Mouse (Mus musculus) heart, adult 2 months (tissue): ENCODE measurements around the gene Stkld1. TPM values are rescaled to one million over a fixed set of nuclear protein-coding genes. Genes with fewer than 3 reads are reported as not detected.

Source experiments
- DNase-seq, 2 experiments: peaks; one replicate each; pipeline ENCODE4 v3.0.0; 2021
- H3K27ac ChIP-seq: fragments of 200-600 bp; 2 replicates; pipeline ENCODE4 v1.8.1; 2022
- H3K27me3 ChIP-seq: fragments of 200-500 bp; 2 replicates; pipeline ENCODE4 v1.6.1; 2012; ENCODE audit warnings: mild to moderate bottlenecking, low read length, inconsistent platforms, mixed read lengths; ENCODE audit not compliant: control insufficient read depth, insufficient read depth
- H3K36me3 ChIP-seq: fragments of 200-500 bp; 2 replicates; pipeline ENCODE4 v1.6.1; 2012; ENCODE audit warnings: low read length, inconsistent platforms; ENCODE audit not compliant: control insufficient read depth, insufficient read depth
- H3K4me1 ChIP-seq: fragments of 200-500 bp; 2 replicates; pipeline ENCODE4 v1.6.1; 2011; ENCODE audit warnings: low read length; ENCODE audit not compliant: control insufficient read depth, insufficient read depth
- H3K4me3 ChIP-seq: fragments of 200-600 bp; 2 replicates; pipeline ENCODE4 v1.8.1; 2022
- H3K79me2 ChIP-seq: fragments of 200-500 bp; replicated peaks from 2 replicates; pipeline ENCODE4 v1.6.1; 2012; ENCODE audit warnings: mild to moderate bottlenecking, inconsistent platforms, low read length, moderate library complexity, mixed read lengths; ENCODE audit not compliant: control insufficient read depth, insufficient read depth
- H3K9ac ChIP-seq: fragments of 200-500 bp; 2 replicates; pipeline ENCODE4 v1.6.1; 2012; ENCODE audit warnings: low read depth, mild to moderate bottlenecking, control low read depth, inconsistent platforms, low read length, mixed read lengths
- CTCF ChIP-seq: fragments of 200-600 bp; IDR thresholded peaks from 2 replicates; pipeline ENCODE4 v1.8.1; 2022; ENCODE audit warnings: antibody characterized with exemption, mild to moderate bottlenecking, moderate library complexity
- EP300 ChIP-seq: fragments of 200-500 bp; IDR thresholded peaks from 2 replicates; pipeline ENCODE4 v1.6.1; 2011; ENCODE audit warnings: low read depth, low read length, control low read depth; ENCODE audit not compliant: insufficient read depth
- POLR2A ChIP-seq: fragments of 200-500 bp; IDR thresholded peaks from 2 replicates; pipeline ENCODE4 v1.6.1; 2011; ENCODE audit warnings: mild to moderate bottlenecking, low read depth, low read length, control low read depth; ENCODE audit not compliant: insufficient read depth
- WGBS: fragments of 180-500 bp; shearing (Covaris S2); methylation state at CpG from one replicate; pipeline ENCODE4 v1.1.7; 2018; 5-methylcytosine and 5-hydroxymethylcytosine counted together
- intact Hi-C: fragments of 180-260 bp; cut with DNase I; formaldehyde crosslinking; loops from one replicate; pipeline ENCODE4 v1.15.1; 2025
- polyA plus RNA-seq: library from polyadenylated mRNA; depleted of rRNA; stranded (reverse); fragments of >200 nt; gene quantifications from 2 replicates; pipeline ENCODE4 v1.2.3, GENCODE M21; 2012
- total RNA-seq, 2 experiments: library from RNA; stranded (reverse); gene quantifications; 2 replicates each; pipeline ENCODE4 v1.2.3; 2021

Stkld1 gene
- total and polyA plus RNA-seq, 3 experiments = not detected

DNA sequence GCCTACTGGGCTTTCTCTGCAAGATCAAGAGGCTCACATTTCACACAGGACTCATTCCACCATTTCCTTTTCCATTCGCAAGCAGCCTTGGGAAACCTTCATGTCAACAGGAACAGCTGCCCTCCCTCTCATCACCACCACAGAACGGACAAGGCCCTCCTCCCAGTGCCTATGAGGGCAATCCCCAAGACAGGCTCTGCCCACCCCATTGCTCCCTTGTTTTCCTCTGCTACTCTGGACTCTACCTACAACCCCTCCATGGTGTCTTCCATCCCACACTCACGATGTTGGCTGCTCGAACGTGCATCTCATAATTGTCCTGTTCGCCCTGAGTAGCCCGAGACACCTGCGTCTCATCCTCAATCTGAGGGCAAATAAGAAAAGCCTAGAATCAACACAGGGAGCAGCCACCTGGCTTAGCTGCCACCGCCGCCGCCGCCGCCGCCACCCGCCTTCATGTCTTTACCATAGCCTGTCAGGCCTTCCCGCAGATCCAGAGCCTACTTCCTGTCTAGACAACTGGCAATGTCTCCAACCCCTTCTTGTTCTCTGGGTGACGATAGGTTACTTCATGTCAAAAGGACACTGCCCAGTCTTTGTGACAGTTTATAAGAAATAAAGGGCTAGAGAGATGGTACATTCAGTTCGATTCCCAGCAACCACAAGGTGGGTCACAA lies 25.0 kb upstream of the Stkld1 start:
- H3K79me2 ChIP-seq = peaks cover 5% of the 10 kb centered on the region
- H3K36me3 ChIP-seq = peaks cover 7% of the 10 kb centered on the region
- peaks cover 8% of the 10 kb centered on the region for H3K4me1 ChIP-seq
- no peak for TF ChIP-seq CTCF
- TF ChIP-seq EP300 = no peak
- TF ChIP-seq POLR2A = no peak
- H3K27ac ChIP-seq = no peak overlapping the region
- intact Hi-C loops = loop anchor here (10.0 kb wide), 2 partner anchors 264 to 464 kb away; partner anchors contain the start of gene Sec16a
- 66% methylated on average over 18 of the region's 18 CpGs for WGBS
- DNase-seq = no peak
- H3K9ac ChIP-seq = no peak overlapping the region; the same call in 1 of the 2 replicates
- H3K27me3 ChIP-seq = no peaks in the 10 kb centered on the region
- H3K4me3 ChIP-seq = no peak overlapping the region

DNA sequence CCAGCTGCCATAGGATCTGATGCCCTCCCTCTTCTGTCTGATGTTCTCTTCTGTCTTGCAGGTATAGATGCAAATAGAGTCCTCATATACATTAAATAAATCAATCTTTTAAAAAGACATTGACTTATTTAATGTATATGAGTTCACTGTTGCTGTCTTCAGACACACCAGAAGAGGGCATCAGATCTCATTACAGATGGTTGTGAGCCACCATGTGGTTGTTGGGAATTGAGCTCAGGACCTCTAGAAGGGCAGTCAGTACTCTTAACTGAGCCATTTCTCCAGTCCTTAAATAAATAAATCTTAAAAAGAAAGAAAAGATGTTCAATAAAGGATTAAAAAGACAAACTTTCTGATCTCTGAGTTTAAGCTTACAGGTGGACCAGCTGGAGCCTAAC lies 24.5 kb upstream of the Stkld1 start:
- H3K36me3 ChIP-seq = peaks cover 7% of the 10 kb centered on the region
- no peaks in the 10 kb centered on the region for H3K27me3 ChIP-seq
- DNase-seq = no peak
- H3K9ac ChIP-seq = no peak overlapping the region
- intact Hi-C loops = loop anchor here (10.0 kb wide), 2 partner anchors 265 to 465 kb away; partner anchors contain the start of gene Sec16a
- H3K4me3 ChIP-seq = peak overlapping the region; percentile 84
- peaks cover 5% of the 10 kb centered on the region for H3K79me2 ChIP-seq
- no peak for TF ChIP-seq POLR2A
- TF ChIP-seq CTCF = peak; percentile 32
- peak overlapping the region; percentile 86 for H3K27ac ChIP-seq
- peaks cover 7% of the 10 kb centered on the region for H3K4me1 ChIP-seq

DNA sequence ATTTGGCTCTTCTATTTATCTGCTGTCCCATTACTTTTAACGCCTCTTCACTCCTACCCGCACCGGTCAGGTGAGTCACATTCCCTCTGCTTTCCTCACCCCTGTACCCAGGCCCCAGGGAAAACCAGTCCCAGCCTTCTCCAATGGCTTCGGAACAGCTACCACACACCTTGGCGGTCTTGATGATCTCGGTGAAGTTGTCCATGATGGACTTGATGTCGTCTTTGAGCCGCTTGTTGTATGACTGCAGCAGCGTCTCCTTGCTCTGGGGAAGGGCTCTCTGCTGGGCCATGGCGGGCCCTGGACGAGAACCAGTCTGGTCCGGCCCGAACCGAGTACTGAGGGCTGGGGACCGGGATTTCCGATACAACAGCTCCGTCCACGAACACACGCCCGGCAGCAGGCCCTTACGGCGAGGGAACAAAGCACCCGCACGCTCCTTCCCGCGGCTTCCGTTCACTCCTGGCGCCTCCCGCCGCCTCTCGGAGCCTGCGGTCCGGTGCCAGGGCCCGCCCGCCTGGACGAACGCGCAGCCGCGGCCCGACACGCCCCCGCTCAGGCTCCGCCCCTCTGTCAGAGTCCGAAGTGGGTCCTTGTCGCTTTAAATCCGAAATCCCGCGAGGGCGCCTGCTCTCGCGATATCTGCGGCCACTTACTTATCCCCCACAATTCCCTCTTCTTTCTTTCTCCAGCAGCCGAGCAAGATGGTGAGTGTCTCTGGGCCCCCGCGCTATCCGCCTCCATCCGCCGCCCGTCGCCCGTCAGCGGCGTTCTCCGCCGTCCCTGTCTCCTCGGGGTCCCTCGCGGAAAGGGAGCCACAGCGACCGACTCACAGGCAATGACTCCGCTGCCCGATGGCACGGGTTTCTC lies 23.5 kb upstream of the Stkld1 start, which contains the start of the genes Med22 and Rpl7a:
TSS of gene Med22 (minus strand) at position 554 of the 870 bp plus-strand sequence.
TSS of gene Rpl7a (plus strand) at position 641 of the 870 bp plus-strand sequence.
- TF ChIP-seq POLR2A (peak; percentile 96), CTCF (no peak), EP300 (peak; percentile 28; the same call in 1 of the 2 replicates)
- Histone ChIP-seq H3K4me1 (peaks cover 7% of the 10 kb centered on the region), H3K79me2 (peaks cover 5% of the 10 kb centered on the region), H3K27ac (peak within 1 kb of the TSS; percentile 86), H3K27me3 (no peaks in the 10 kb centered on the region), H3K9ac (peak within 1 kb of the TSS; percentile 95), H3K4me3 (peak within 1 kb of the TSS; percentile 84), H3K36me3 (peaks cover 7% of the 10 kb centered on the region)
- intact Hi-C loops = no loop called here
- DNase-seq = peak; percentile 100
- WGBS = under 1% methylated on average over 74 of the region's 74 CpGs

DNA sequence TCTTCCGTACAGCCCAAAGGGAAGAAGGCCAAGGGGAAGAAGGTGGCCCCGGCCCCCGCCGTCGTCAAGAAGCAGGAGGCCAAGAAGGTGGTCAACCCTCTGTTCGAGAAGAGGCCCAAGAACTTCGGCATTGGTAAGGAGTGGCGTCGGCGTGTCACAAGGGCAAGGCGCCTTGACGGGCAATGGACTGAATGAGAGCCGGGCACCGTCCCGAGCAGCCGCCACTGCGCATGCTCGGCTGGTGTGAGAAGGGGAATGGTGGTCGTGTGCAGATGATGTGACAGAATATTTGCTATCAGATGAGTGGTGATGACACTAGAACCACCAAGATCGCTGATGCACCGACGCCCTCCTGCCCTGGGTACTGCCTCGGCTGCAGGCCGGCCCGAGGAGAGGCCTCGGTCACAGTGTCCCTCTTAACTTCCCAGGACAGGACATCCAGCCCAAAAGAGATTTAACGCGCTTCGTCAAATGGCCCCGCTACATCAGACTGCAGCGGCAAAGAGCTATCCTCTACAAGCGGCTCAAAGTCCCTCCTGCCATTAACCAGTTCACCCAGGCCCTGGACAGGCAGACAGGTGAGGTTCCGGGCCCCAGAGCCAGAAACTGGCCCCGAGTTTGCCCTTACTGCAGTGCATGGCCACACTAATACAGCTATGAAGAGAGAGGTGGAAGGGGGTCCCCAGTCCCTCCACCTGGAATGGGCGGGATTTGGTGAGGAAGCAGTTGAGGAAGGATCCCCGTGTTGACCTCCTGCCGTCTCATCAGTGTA lies 22.7 kb upstream of the Stkld1 start:
- H3K27me3 ChIP-seq = no peaks in the 10 kb centered on the region
- peaks cover 7% of the 10 kb centered on the region for H3K36me3 ChIP-seq
- H3K4me1 ChIP-seq = peaks cover 8% of the 10 kb centered on the region
- TF ChIP-seq POLR2A = no peak
- no peak for TF ChIP-seq CTCF
- no peak for TF ChIP-seq EP300
- H3K27ac ChIP-seq = peak overlapping the region; percentile 80
- peaks cover 5% of the 10 kb centered on the region for H3K79me2 ChIP-seq
- H3K9ac ChIP-seq = peak overlapping the region; percentile 95
- peak overlapping the region; percentile 84 for H3K4me3 ChIP-seq
- WGBS = under 1% methylated on average over 37 of the region's 37 CpGs
- no peak for DNase-seq
- intact Hi-C loops = loop anchor here (1.0 kb wide), 1 partner anchor 21 kb away; no protein-coding TSS in a partner anchor

DNA sequence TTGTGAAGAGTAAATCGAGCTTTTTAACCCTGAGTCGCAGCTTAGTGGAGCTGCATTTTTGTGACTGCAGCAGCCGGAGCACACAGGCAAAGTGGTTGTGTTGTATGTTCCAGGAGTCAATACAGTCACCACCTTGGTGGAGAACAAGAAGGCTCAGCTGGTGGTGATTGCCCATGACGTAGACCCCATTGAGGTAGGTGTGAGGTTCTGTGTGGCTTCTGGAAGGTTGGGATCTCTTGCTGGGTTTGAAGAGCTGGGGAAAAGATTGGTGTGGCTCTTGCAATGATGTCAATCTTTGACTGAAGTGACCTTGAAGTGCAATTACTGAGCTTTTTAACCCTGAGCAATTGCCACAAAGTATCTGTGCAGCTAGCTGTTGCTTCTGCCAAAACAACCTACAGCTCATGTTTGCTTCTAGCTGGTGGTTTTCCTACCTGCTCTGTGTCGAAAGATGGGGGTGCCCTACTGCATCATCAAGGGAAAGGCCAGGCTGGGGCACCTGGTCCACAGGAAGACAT lies 21.5 kb upstream of the Stkld1 start:
- no peak overlapping the region; the same call in 1 of the 2 replicates for H3K4me3 ChIP-seq
- intact Hi-C loops = no loop called here
- peaks cover 5% of the 10 kb centered on the region for H3K79me2 ChIP-seq
- no peak overlapping the region for H3K27ac ChIP-seq
- H3K36me3 ChIP-seq = peaks cover 7% of the 10 kb centered on the region
- no peak for TF ChIP-seq EP300
- TF ChIP-seq CTCF = no peak
- no peak for TF ChIP-seq POLR2A
- H3K9ac ChIP-seq = peak overlapping the region; percentile 20; the same call in 1 of the 2 replicates
- peaks cover 14% of the 10 kb centered on the region for H3K4me1 ChIP-seq
- H3K27me3 ChIP-seq = no peaks in the 10 kb centered on the region
- WGBS = 63% methylated on average over 5 of the region's 5 CpGs
- DNase-seq = no peak
